Mouse (Mus musculus) liver, embryonic 16.5 days (tissue): ENCODE measurements around the gene Cyp2b9. TPM values are rescaled to one million over a fixed set of nuclear protein-coding genes. Genes with fewer than 3 reads are reported as not detected.
A peak's percentile ranks its signal among the peaks of the same experiment; 100 is the strongest.
"Not testable (repeated sequence)": the region's sequence is repeated elsewhere in the genome, so short reads cannot be mapped to it uniquely, and the experiment has no call there.

Experiments
- ATAC-seq: fragments of 200-750 bp; cut with Nextera tagmentation; 2 replicates; pipeline ENCODE4 v1.8.0; 2017; ENCODE audit warnings: low read depth, mild to moderate bottlenecking, moderate number of reproducible peaks, moderate library complexity
- H3K27ac ChIP-seq: fragments of 300-500 bp; sonication (generic); 2 replicates; pipeline ENCODE4 v1.5.1; 2014; ENCODE audit warnings: mild to moderate bottlenecking, low read length
- H3K27me3 ChIP-seq: fragments of 300-500 bp; sonication (generic); 2 replicates; pipeline ENCODE4 v1.6.1; 2014; ENCODE audit warnings: low read depth, low read length, mixed read lengths; ENCODE audit not compliant: control insufficient read depth, insufficient read depth
- H3K36me3 ChIP-seq: fragments of 300-500 bp; sonication (generic); 2 replicates; pipeline ENCODE4 v1.6.1; 2014; ENCODE audit warnings: mild to moderate bottlenecking; ENCODE audit not compliant: control insufficient read depth, insufficient read depth
- H3K4me1 ChIP-seq: fragments of 300-500 bp; sonication (generic); 2 replicates; pipeline ENCODE4 v1.6.1; 2014; ENCODE audit warnings: low read depth, low read length, mixed read lengths; ENCODE audit not compliant: control insufficient read depth
- H3K4me2 ChIP-seq: fragments of 300-500 bp; sonication (generic); 2 replicates; pipeline ENCODE4 v1.6.1; 2014; ENCODE audit warnings: low read depth, low read length, mixed read lengths
- H3K4me3 ChIP-seq: fragments of 300-500 bp; sonication (generic); 2 replicates; pipeline ENCODE4 v1.5.1; 2014; ENCODE audit warnings: low read depth, mild to moderate bottlenecking, low read length
- H3K9ac ChIP-seq: fragments of 300-500 bp; sonication (generic); 2 replicates; pipeline ENCODE4 v1.6.1; 2014; ENCODE audit warnings: low read depth, low read length
- H3K9me3 ChIP-seq: fragments of 300-500 bp; sonication (generic); replicated peaks from 2 replicates; pipeline ENCODE4 v1.6.1; 2016; ENCODE audit warnings: low read length; ENCODE audit not compliant: control insufficient read depth
- WGBS: fragments of 180-500 bp; shearing (Covaris S2); extraction: QIAGEN DNeasy Blood & Tissue Kit; methylation state at CpG from one replicate; pipeline ENCODE4 v1.1.7; 2014; ENCODE audit not compliant: insufficient replicate concordance; 5-methylcytosine and 5-hydroxymethylcytosine counted together
- polyA plus RNA-seq: library from polyadenylated mRNA; unstranded; fragments of >200 nt; fragmentation: Nextera tagmentation; extraction: Ambion mirVana; gene quantifications from 2 replicates; pipeline ENCODE4 v1.2.1, GENCODE M21; 2015

The Cyp2b9 gene
- 2.0 and 2.5 TPM in 2 replicates for polyA plus RNA-seq

- H3K36me3 ChIP-seq, H3K27me3 ChIP-seq, H3K27ac ChIP-seq, H3K9ac ChIP-seq, H3K4me1 ChIP-seq, H3K9me3 ChIP-seq, ATAC-seq, H3K4me3 ChIP-seq, H3K4me2 ChIP-seq: not testable (repeated sequence)
- 46% methylated on average over 2 of the region's 3 CpGs for WGBS
Observed at GRCm38 (mm10) chr7:26173111-26173510, at the start of gene Cyp2b9. Gene Cyp2b9, plus strand, starts transcription at chr7:26173411.

GRCm38 (mm10) chr7:26139623-26140022 is 33.6 kb upstream of the Cyp2b9 start:
- H3K36me3 ChIP-seq, H3K4me1 ChIP-seq, H3K27ac ChIP-seq, H3K4me3 ChIP-seq, H3K9ac ChIP-seq, H3K9me3 ChIP-seq, H3K27me3 ChIP-seq, H3K4me2 ChIP-seq: not testable (repeated sequence)
- peak; percentile 82 for ATAC-seq
- no CpG with 5 or more reads among the region's 2 CpGs for WGBS

- H3K36me3 ChIP-seq, H3K9me3 ChIP-seq, H3K4me2 ChIP-seq, H3K9ac ChIP-seq, H3K4me3 ChIP-seq, H3K27me3 ChIP-seq, H3K4me1 ChIP-seq, H3K27ac ChIP-seq: not testable (repeated sequence)
- 43% methylated on average over 1 of the region's 3 CpGs for WGBS
- peak; percentile 59 for ATAC-seq
Observed at GRCm38 (mm10) chr7:26143657-26144056, 29.6 kb upstream of the Cyp2b9 start.

GRCm38 (mm10) chr7:26168765-26169536 is 4.3 kb upstream of the Cyp2b9 start:
- WGBS, result 46% methylated on average over 2 of the region's 3 CpGs
- not testable (repeated sequence) for H3K36me3 ChIP-seq, H3K9ac ChIP-seq, H3K27ac ChIP-seq, H3K27me3 ChIP-seq, H3K4me2 ChIP-seq, H3K4me3 ChIP-seq, H3K4me1 ChIP-seq, H3K9me3 ChIP-seq
- ATAC-seq, result peak; percentile 86

- Histone ChIP-seq H3K27me3 (no peaks in the 10 kb centered on the region), H3K9me3 (no peaks in the 10 kb centered on the region)
- no peak for ATAC-seq
Observed at GRCm38 (mm10) chr7:26201083-26201482, 27.9 kb downstream of the Cyp2b9 start.

GRCm38 (mm10) chr7:26260034-26260433 is 86.8 kb downstream of the Cyp2b9 start, which contains the start of gene Vmn1r184:
Gene Vmn1r184, plus strand, starts transcription at chr7:26260334.
- not testable (repeated sequence) for H3K9ac ChIP-seq, H3K4me3 ChIP-seq, H3K4me1 ChIP-seq, H3K27ac ChIP-seq, H3K4me2 ChIP-seq, H3K27me3 ChIP-seq, ATAC-seq, H3K9me3 ChIP-seq, H3K36me3 ChIP-seq
- WGBS, result 53% methylated on average over 1 of the region's 1 CpGs

More at GRCm38 (mm10) chr7:26201083-26201482, 27.9 kb downstream of the Cyp2b9 start:
- Histone ChIP-seq H3K9ac (no peak overlapping the region), H3K4me3 (no peak overlapping the region), H3K27ac (no peak overlapping the region), H3K4me1 (no peaks in the 10 kb centered on the region), H3K4me2 (no peak overlapping the region), H3K36me3 (no peaks in the 10 kb centered on the region)
- WGBS, result 23% methylated on average over 2 of the region's 2 CpGs

Other genes starting within 250 kb of the Cyp2b9 start
- gene Cyp2b13, start 111.9 kb upstream of the Cyp2b9 start, polyA plus RNA-seq, result 0.35 and 0.43 TPM in 2 replicates
- not detected in 2 replicates for gene Vmn1r184, start 86.9 kb downstream of the Cyp2b9 start, polyA plus RNA-seq
- 0.81 and 1.2 TPM in 2 replicates for gene Cyp2a4, start 133.8 kb downstream of the Cyp2b9 start, polyA plus RNA-seq
- gene Nlrp9c, start 230.3 kb downstream of the Cyp2b9 start, polyA plus RNA-seq, result not detected in 2 replicates